Mouse (Mus musculus) regulatory T cell (primary cell): ENCODE data around the gene Eif3a.

ENCODE experiments used
- in situ Hi-C: fragments of 300-600 bp; cut with MboI, MseI; formaldehyde crosslinking; loops from one replicate; pipeline ENCODE4 v1.15.1; 2025; ENCODE audit warnings: high pct_unique_total_duplicates

Gene Eif3a

GRCm38 (mm10) chr19:60758896-60759835, 31.3 kb downstream of the Eif3a start:
- in situ Hi-C loops, result loop anchor here (5.0 to 25.0 kb wide), 2 partner anchors 103 to 1422 kb away; partner anchors contain the start of genes Pdzd8 and Sfxn4

GRCm38 (mm10) chr19:60757099-60757785, 33.2 kb downstream of the Eif3a start:
- in situ Hi-C loops, result loop anchor here (5.0 to 25.0 kb wide), 2 partner anchors 105 to 1420 kb away; partner anchors contain the start of genes Pdzd8 and Sfxn4

- in situ Hi-C loops, result loop anchor here (5.0 to 25.0 kb wide), 2 partner anchors 106 to 1419 kb away; partner anchors contain the start of genes Pdzd8 and Sfxn4
These were observed 34.0 kb downstream of the Eif3a start for GRCm38 (mm10) chr19:60756192-60757098.

GRCm38 (mm10) chr19:60755438-60756191, 34.8 kb downstream of the Eif3a start, which contains the start of gene Nanos1:
Gene Nanos1 (plus strand): TSS chr19:60755987.
- in situ Hi-C loops, result loop anchor here (5.0 to 25.0 kb wide), 2 partner anchors 107 to 1418 kb away; partner anchors contain the start of genes Pdzd8 and Sfxn4

GRCm38 (mm10) chr19:60747801-60748200, 42.7 kb downstream of the Eif3a start:
- in situ Hi-C loops, result no loop called here

- in situ Hi-C loops, result no loop called here
These were observed 46.5 kb downstream of the Eif3a start for GRCm38 (mm10) chr19:60743767-60744547.

- in situ Hi-C loops, result no loop called here
These were observed 49.9 kb downstream of the Eif3a start for GRCm38 (mm10) chr19:60740560-60740959.

GRCm38 (mm10) chr19:60731966-60732365, 58.5 kb downstream of the Eif3a start:
- in situ Hi-C loops, result no loop called here

- in situ Hi-C loops, result no loop called here
These were observed 59.2 kb downstream of the Eif3a start for GRCm38 (mm10) chr19:60731299-60731698.

- in situ Hi-C loops, result no loop called here
These were observed 60.1 kb downstream of the Eif3a start for GRCm38 (mm10) chr19:60730281-60730852.

- in situ Hi-C loops, result no loop called here
These were observed 74.1 kb downstream of the Eif3a start for GRCm38 (mm10) chr19:60716381-60716780.

GRCm38 (mm10) chr19:60712577-60712976, 77.9 kb downstream of the Eif3a start:
- in situ Hi-C loops, result no loop called here
